Mouse (Mus musculus): ENCODE data around the gene Fnd3c2. TPM values are rescaled to one million over a fixed set of nuclear protein-coding genes. Genes with fewer than 3 reads are reported as not detected.
A peak's percentile ranks its signal among the peaks of the same experiment; 100 is the strongest.

The Fnd3c2 gene
- 0.21 and 0.55 TPM in 2 replicates for polyA plus RNA-seq (2011; ENCODE audit: insufficient read depth, insufficient read length, low read depth, missing spikeins)

DNA sequence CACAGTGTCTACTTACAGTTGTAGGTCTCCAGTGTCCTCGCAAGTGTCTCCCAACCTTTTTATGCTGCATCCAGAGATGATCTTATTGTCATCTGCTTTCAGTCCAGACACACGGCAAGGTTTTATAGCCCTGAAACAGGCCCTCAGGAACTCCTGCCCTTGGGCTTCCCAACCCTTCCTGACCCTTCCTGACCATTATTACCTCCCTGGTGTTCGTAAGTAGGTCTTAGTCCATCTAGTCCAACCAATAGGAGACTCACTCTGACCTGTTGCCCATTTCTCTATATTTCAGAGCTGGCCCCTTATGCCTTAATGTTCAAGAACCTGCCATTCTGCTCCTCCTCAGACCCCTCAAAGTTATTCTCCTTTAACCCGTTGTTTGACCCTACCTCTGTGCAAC lies at the start of gene Fnd3c2:
TSS of gene Fnd3c2 (minus strand) at position 101 of the 400 bp plus-strand sequence.
- H3K9ac ChIP-seq (ENCODE audit: low read depth, poor library complexity, severe bottlenecking): no peak within 1 kb of the TSS
- no peaks in the 10 kb centered on the region for H3K9me3 ChIP-seq (replicated peaks; ENCODE audit: control insufficient read depth, insufficient read depth, low read length, poor library complexity, severe bottlenecking)
- no peaks in the 10 kb centered on the region for H3K36me3 ChIP-seq (ENCODE audit: control insufficient read depth, insufficient read depth, low read length, poor library complexity, severe bottlenecking)
- no peaks in the 10 kb centered on the region for H3K4me1 ChIP-seq (ENCODE audit: control insufficient read depth, insufficient read depth, low read length)
- TF ChIP-seq EP300 (IDR thresholded peaks at IDR 0.05; ENCODE audit: insufficient read depth, low read depth, low read length) (no peak), CTCF (IDR thresholded peaks at IDR 0.05; ENCODE audit: low read depth, low read length) (no peak)
- no peak within 1 kb of the TSS for H3K27ac ChIP-seq (ENCODE audit: insufficient read depth, low read length)
- H3K4me3 ChIP-seq (ENCODE audit: low read depth, low read length): no peak within 1 kb of the TSS
- no peaks in the 10 kb centered on the region for H3K27me3 ChIP-seq (ENCODE audit: control insufficient read depth, insufficient read depth, low read length, poor library complexity, severe bottlenecking)

DNA sequence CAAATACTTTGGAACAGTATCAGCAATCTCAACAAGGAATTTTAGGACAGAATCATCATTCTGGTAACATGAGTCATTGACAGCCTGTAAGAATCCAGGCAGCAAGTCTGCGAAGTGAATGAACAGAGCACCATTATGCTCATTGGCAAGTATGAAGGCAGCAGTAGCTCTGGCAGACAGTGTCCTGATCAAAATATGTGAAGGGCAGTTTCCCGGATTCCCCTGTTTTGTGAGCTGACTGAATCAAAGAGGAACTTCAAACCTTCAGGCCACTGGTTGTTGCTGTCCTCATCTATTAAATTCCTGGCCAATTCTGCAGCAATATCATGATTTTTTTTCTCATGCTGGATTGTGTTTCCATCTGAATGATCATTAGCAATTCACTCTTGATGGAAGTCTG lies 29.3 kb upstream of the Fnd3c2 start:
- H3K4me3 ChIP-seq (ENCODE audit: low read depth, low read length): no peak overlapping the region
- no peaks in the 10 kb centered on the region for H3K27me3 ChIP-seq (ENCODE audit: control insufficient read depth, insufficient read depth, low read length, poor library complexity, severe bottlenecking)
- no peaks in the 10 kb centered on the region for H3K4me1 ChIP-seq (ENCODE audit: control insufficient read depth, insufficient read depth, low read length)
- no peak overlapping the region for H3K9ac ChIP-seq (ENCODE audit: low read depth, poor library complexity, severe bottlenecking)
- no peaks in the 10 kb centered on the region for H3K9me3 ChIP-seq (replicated peaks; ENCODE audit: control insufficient read depth, insufficient read depth, low read length, poor library complexity, severe bottlenecking)
- H3K27ac ChIP-seq (ENCODE audit: insufficient read depth, low read length): no peak overlapping the region
- H3K36me3 ChIP-seq (ENCODE audit: control insufficient read depth, insufficient read depth, low read length, poor library complexity, severe bottlenecking): no peaks in the 10 kb centered on the region
- TF ChIP-seq POLR2A (IDR thresholded peaks at IDR 0.05; ENCODE audit: insufficient read depth, low read length) (no peak), CTCF (IDR thresholded peaks at IDR 0.05; ENCODE audit: low read depth, low read length) (no peak), EP300 (IDR thresholded peaks at IDR 0.05; ENCODE audit: insufficient read depth, low read depth, low read length) (no peak)

DNA sequence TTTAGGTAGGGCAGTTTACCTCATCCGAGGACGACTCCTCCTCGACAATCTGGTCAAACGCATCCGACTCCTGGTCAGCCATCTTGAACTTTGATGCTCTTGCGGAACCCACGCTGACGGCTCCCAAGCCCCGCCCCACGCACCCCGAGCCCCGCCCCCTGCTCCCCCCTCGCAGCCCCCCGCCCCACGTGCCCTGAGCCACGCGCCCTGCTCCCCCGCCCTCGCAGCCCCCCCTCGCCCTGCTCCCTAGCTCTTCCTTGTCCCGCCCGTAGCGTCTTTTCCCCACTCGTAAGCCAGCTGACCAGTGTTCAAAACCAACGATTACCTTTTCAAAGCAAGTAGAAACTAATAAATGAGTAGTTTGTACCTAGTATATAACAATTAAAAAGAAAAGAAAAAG lies 34.1 kb downstream of the Fnd3c2 start, which contains the start of gene Taf9b:
TSS of gene Taf9b (minus strand) at position 101 of the 400 bp plus-strand sequence.
- no peak within 1 kb of the TSS for H3K4me3 ChIP-seq (ENCODE audit: low read depth, low read length)
- no peak within 1 kb of the TSS for H3K27ac ChIP-seq (ENCODE audit: insufficient read depth, low read length)
- no peaks in the 10 kb centered on the region for H3K36me3 ChIP-seq (ENCODE audit: control insufficient read depth, insufficient read depth, low read length, poor library complexity, severe bottlenecking)
- no peaks in the 10 kb centered on the region for H3K9me3 ChIP-seq (replicated peaks; ENCODE audit: control insufficient read depth, insufficient read depth, low read length, poor library complexity, severe bottlenecking)
- TF ChIP-seq POLR2A (IDR thresholded peaks at IDR 0.05; ENCODE audit: insufficient read depth, low read length) (no peak), CTCF (IDR thresholded peaks at IDR 0.05; ENCODE audit: low read depth, low read length) (no peak), EP300 (IDR thresholded peaks at IDR 0.05; ENCODE audit: insufficient read depth, low read depth, low read length) (no peak)
- no peaks in the 10 kb centered on the region for H3K4me1 ChIP-seq (ENCODE audit: control insufficient read depth, insufficient read depth, low read length)
- no peaks in the 10 kb centered on the region for H3K27me3 ChIP-seq (ENCODE audit: control insufficient read depth, insufficient read depth, low read length, poor library complexity, severe bottlenecking)
- H3K9ac ChIP-seq (ENCODE audit: low read depth, poor library complexity, severe bottlenecking): no peak within 1 kb of the TSS

DNA sequence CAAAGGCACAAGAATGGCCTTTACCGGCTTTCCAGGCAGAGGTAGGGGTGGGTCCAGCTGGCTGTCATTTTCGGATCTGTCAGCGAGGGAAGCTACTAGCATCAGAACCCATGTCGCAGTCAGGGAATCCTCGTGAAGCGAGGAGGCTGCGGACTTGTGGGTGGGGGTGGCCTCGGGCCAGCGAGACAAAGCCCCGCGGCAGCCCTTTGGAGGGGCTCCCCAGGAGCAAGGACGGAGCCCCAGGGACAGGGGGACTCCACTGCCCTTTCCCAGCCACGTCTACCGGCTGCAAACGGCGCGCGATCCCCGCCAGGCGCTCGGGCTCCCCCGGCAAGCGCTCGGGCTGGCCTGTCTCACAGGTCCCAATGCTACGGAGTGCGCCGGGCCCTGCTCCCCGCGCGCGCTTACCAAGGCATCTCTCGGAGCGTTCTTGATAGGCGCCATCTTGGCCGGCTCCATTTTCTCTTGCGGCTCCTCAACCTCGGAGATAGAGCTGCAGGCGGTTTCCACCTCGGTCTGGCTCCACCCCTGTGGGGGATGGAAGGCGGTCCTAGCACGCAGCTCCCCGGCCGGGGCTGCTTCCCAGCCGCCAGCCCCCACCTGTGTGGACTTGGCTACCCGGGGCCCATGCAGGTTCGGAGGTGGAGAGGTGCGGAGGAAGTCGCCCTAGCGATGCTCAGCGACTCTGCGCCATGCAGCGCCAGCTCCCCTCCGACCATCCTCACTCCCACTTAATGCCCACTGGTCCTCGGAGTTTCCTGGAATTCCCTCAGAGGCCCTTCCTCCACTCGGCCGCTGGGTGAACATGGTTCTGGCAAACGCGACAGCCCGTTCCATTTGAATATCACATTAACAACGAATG lies 35.8 kb downstream of the Fnd3c2 start:
- no peak overlapping the region for H3K27ac ChIP-seq (ENCODE audit: insufficient read depth, low read length)

DNA sequence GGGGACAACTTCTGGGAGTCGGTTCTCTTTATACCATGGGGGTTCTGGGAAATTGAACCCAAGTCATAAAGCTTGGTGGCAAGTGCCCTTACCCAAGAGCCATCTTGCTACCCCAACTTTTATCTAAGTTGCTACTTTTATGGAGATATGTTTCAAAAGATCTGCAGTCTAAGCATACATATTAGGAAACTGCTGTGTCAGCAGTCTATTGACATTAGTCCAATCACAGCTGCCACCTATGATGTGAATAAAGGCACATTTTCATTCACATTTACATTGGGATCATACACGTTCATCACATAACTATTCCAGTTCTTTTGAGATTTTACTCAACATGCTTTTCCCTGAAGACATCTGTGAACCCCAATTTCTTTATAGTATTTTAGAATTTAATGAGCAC lies 46.1 kb downstream of the Fnd3c2 start:
- no peaks in the 10 kb centered on the region for H3K27me3 ChIP-seq (ENCODE audit: control insufficient read depth, insufficient read depth, low read length, poor library complexity, severe bottlenecking)
- no peak for TF ChIP-seq POLR2A (IDR thresholded peaks at IDR 0.05; ENCODE audit: insufficient read depth, low read length)
- TF ChIP-seq EP300 (IDR thresholded peaks at IDR 0.05; ENCODE audit: insufficient read depth, low read depth, low read length): no peak
- TF ChIP-seq CTCF (IDR thresholded peaks at IDR 0.05; ENCODE audit: low read depth, low read length): no peak

More for the DNA sequence above, 35.8 kb downstream of the Fnd3c2 start:
- Histone ChIP-seq H3K36me3 (ENCODE audit: control insufficient read depth, insufficient read depth, low read length, poor library complexity, severe bottlenecking) (no peaks in the 10 kb centered on the region), H3K9ac (ENCODE audit: low read depth, poor library complexity, severe bottlenecking) (peak overlapping the region; percentile 68), H3K27me3 (ENCODE audit: control insufficient read depth, insufficient read depth, low read length, poor library complexity, severe bottlenecking) (no peaks in the 10 kb centered on the region), H3K4me1 (ENCODE audit: control insufficient read depth, insufficient read depth, low read length) (no peaks in the 10 kb centered on the region), H3K9me3 (replicated peaks; ENCODE audit: control insufficient read depth, insufficient read depth, low read length, poor library complexity, severe bottlenecking) (no peaks in the 10 kb centered on the region), H3K4me3 (ENCODE audit: low read depth, low read length) (peak overlapping the region; percentile 59)
- TF ChIP-seq CTCF (IDR thresholded peaks at IDR 0.05; ENCODE audit: low read depth, low read length) (no peak), POLR2A (IDR thresholded peaks at IDR 0.05; ENCODE audit: insufficient read depth, low read length) (no peak), EP300 (IDR thresholded peaks at IDR 0.05; ENCODE audit: insufficient read depth, low read depth, low read length) (no peak)

DNA sequence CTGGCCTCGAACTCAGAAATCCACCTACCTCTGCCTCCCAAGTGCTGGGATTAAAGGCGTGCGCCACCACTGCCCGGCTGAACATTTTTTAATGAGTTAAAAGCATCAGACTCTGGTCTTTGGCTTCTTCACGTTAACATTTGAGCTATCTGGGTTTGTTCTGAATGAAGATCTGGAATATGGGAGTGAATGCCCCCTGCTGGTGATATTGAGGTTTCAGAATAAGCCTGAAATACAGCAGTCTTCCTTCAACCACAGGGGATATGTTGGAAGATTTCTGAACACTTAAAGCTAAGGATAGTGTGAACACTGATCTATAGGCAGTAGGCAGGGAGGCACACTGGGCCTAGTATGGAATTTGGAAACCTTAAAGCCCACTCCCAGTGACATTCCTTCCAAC lies 56.3 kb downstream of the Fnd3c2 start:
- TF ChIP-seq CTCF (IDR thresholded peaks at IDR 0.05; ENCODE audit: low read depth, low read length): no peak
- TF ChIP-seq POLR2A (IDR thresholded peaks at IDR 0.05; ENCODE audit: insufficient read depth, low read length): no peak
- no peak for TF ChIP-seq EP300 (IDR thresholded peaks at IDR 0.05; ENCODE audit: insufficient read depth, low read depth, low read length)
- Histone ChIP-seq H3K9me3 (replicated peaks; ENCODE audit: control insufficient read depth, insufficient read depth, low read length, poor library complexity, severe bottlenecking) (no peaks in the 10 kb centered on the region), H3K4me1 (ENCODE audit: control insufficient read depth, insufficient read depth, low read length) (no peaks in the 10 kb centered on the region), H3K27me3 (ENCODE audit: control insufficient read depth, insufficient read depth, low read length, poor library complexity, severe bottlenecking) (no peaks in the 10 kb centered on the region), H3K4me3 (ENCODE audit: low read depth, low read length) (no peak overlapping the region), H3K27ac (ENCODE audit: insufficient read depth, low read length) (no peak overlapping the region), H3K36me3 (ENCODE audit: control insufficient read depth, insufficient read depth, low read length, poor library complexity, severe bottlenecking) (peaks cover 50% of the 10 kb centered on the region), H3K9ac (ENCODE audit: low read depth, poor library complexity, severe bottlenecking) (no peak overlapping the region)

More for the DNA sequence above, 46.1 kb downstream of the Fnd3c2 start:
- Histone ChIP-seq H3K4me3 (ENCODE audit: low read depth, low read length) (no peak overlapping the region), H3K9ac (ENCODE audit: low read depth, poor library complexity, severe bottlenecking) (no peak overlapping the region), H3K4me1 (ENCODE audit: control insufficient read depth, insufficient read depth, low read length) (no peaks in the 10 kb centered on the region), H3K36me3 (ENCODE audit: control insufficient read depth, insufficient read depth, low read length, poor library complexity, severe bottlenecking) (no peaks in the 10 kb centered on the region), H3K27ac (ENCODE audit: insufficient read depth, low read length) (no peak overlapping the region), H3K9me3 (replicated peaks; ENCODE audit: control insufficient read depth, insufficient read depth, low read length, poor library complexity, severe bottlenecking) (no peaks in the 10 kb centered on the region)

Data from ES-Bruce4 (cell line).